Mouse (Mus musculus) hindlimb bud, embryonic 11.5 days (tissue): ENCODE measurements around the gene Ap2b1.

Experiments used
- DNase-seq: peaks from one replicate; pipeline ENCODE4 v3.0.0-alpha.2; 2012; ENCODE audit warnings: low read depth, low spot score; ENCODE audit errors: extremely low spot score

Gene Ap2b1

DNA sequence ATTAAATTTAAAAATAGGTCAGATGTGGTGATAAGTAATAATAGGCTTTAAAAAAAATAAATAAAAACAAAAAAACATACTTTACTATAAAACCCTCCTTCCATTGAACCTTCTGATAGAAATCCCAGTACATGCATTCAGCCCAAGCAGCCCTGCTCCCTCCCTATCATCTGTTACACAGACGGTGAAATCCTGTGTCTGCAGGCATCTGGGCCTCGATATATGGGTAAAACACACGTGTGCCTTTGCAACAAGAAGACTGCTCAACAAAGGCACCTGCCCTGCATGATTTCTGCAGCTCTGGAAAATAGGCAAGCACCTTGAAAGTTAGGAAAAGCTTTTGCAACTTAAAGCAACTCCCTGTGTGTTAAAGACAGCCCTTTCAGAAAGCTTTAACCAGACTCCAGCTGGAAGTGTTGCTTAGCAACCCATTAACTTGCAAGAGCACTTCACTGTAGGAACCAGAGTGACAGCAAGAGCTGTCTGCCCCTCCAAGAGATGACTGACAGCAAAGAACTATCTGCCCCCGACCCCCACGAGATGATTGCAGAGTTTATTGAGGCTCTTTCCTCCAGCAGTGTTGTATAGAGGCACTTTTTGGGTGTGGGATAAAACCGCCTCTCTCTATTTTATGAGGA is 96.1 kb downstream of the Ap2b1 start:
- no peak for DNase-seq

GRCm38 (mm10) chr11:83397626-83398025 is 98.8 kb downstream of the Ap2b1 start:
- no peak for DNase-seq

DNA sequence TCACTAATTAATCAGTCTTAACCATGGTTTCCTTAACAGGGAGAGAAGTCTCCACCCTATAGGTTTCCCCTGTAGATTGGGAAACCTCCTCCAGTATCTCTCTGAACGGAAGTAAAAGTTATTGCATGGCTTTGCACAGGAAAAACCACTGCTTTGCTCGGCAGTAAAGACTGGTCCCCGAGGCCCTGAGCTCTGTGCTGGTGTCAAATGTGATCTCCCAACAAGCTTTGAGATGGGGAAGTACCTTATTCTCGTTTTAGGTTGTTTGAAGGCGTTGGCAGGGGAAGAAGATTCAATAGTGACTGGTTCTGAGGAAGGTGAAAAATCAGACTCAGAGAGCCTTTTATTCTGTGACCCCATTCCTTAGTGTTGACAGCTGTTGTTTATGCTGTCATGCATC is 99.9 kb downstream of the Ap2b1 start:
- no peak for DNase-seq

- DNase-seq: no peak
Observed at GRCm38 (mm10) chr11:83403787-83404186, 105.0 kb downstream of the Ap2b1 start.

GRCm38 (mm10) chr11:83406391-83406790 is 107.6 kb downstream of the Ap2b1 start:
- DNase-seq: no peak

GRCm38 (mm10) chr11:83408242-83408641 is 109.4 kb downstream of the Ap2b1 start:
- no peak for DNase-seq

- DNase-seq: no peak
Observed at GRCm38 (mm10) chr11:83409087-83409754, 110.4 kb downstream of the Ap2b1 start, which contains the start of gene Rasl10b. TSS of gene Rasl10b (plus strand) at chr11:83409137.

- no peak for DNase-seq
Observed at GRCm38 (mm10) chr11:83409792-83410291, 111.0 kb downstream of the Ap2b1 start.

- DNase-seq: no peak
Observed at GRCm38 (mm10) chr11:83410510-83410909, 111.7 kb downstream of the Ap2b1 start.

- peak; percentile 83 for DNase-seq
Observed at GRCm38 (mm10) chr11:83417080-83417479, 118.3 kb downstream of the Ap2b1 start.

GRCm38 (mm10) chr11:83417708-83418107 is 118.9 kb downstream of the Ap2b1 start:
- no peak for DNase-seq

DNA sequence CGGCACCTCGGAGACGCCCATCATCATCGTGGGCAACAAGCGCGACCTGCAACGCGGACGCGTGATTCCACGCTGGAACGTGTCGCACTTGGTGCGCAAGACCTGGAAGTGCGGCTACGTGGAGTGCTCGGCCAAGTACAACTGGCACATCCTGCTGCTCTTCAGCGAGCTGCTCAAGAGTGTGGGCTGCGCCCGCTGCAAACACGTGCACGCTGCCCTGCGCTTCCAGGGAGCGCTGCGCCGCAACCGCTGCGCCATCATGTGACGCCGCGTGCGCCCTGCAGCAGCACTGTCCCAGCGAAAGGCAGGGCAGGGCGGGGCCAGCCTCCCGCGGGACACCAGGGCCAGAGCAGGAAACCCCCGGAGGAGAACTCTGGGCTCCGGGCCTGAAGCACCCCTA is 119.7 kb downstream of the Ap2b1 start:
- no peak for DNase-seq

- no peak for DNase-seq
Observed at GRCm38 (mm10) chr11:83420338-83420737, 121.5 kb downstream of the Ap2b1 start.

- peak; percentile 68 for DNase-seq
Observed at GRCm38 (mm10) chr11:83421305-83421704, 122.5 kb downstream of the Ap2b1 start.

DNA sequence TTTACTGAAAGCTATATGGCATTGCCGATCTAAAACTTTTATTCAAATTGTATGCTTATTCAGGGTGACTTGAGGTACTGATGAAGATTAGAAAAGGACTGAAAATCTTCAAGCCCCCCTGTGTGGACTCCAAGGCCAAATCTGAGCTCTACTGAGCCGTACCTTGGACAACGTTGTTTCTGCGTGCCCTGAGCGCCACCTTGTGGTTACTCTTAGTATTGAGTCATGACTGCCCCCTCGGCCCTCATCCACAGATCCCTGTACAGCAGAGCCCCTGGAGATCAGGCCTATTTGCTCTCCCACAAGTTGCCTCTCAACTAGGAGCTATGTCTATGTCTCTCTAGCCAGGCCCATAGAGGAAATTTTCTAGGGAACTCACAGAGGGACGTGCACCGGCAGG is 125.9 kb downstream of the Ap2b1 start:
- no peak for DNase-seq

DNA sequence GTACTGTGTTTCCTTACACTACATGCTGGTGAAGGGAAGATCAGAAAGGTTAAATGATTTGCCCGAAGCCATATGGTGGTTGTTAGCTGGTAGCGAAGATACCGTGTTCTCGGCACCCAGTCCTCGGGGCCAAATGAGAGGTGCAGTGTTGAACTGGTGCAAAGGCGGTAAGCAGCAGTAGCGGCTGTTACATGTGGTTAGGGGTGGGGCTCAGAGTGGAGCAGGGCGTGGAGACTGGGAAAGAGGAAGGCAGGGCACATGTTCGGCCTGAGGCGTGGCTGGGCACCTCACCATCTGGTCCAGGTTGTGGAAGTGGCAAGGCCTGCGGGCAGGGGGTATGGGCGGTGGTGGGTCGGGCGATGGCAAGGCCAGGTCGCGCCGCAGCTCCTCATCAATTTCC is 128.1 kb downstream of the Ap2b1 start:
- DNase-seq: no peak

GRCm38 (mm10) chr11:83429355-83429754 is 130.5 kb downstream of the Ap2b1 start, which contains the start of gene Gas2l2:
TSS of gene Gas2l2 (minus strand) at chr11:83429455.
- no peak for DNase-seq

DNA sequence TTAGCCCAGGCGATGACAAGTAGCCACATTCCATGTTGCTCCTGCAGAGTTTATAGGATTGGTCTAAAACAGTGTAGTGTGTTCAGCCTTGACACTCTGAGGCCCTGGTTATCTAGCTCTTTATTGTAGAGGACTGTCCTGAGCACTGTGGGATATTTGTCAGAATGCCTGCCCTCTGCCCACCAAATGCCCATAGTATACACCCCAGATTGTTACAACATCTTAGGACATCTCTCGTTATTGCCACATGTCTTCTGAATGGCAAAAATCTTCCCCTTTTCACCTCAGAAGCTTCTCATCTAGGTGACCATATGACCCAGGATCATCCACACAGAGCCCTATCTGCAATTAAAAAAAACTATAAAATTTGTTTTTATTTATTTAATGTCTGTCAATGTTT is 133.7 kb downstream of the Ap2b1 start:
- DNase-seq: no peak

- DNase-seq: no peak
Observed at GRCm38 (mm10) chr11:83437377-83437776, 138.6 kb downstream of the Ap2b1 start, which contains the start of gene 1700020L24Rik. TSS of gene 1700020L24Rik (plus strand) at chr11:83437677.

GRCm38 (mm10) chr11:83439426-83440060 is 140.7 kb downstream of the Ap2b1 start:
- no peak for DNase-seq

DNA sequence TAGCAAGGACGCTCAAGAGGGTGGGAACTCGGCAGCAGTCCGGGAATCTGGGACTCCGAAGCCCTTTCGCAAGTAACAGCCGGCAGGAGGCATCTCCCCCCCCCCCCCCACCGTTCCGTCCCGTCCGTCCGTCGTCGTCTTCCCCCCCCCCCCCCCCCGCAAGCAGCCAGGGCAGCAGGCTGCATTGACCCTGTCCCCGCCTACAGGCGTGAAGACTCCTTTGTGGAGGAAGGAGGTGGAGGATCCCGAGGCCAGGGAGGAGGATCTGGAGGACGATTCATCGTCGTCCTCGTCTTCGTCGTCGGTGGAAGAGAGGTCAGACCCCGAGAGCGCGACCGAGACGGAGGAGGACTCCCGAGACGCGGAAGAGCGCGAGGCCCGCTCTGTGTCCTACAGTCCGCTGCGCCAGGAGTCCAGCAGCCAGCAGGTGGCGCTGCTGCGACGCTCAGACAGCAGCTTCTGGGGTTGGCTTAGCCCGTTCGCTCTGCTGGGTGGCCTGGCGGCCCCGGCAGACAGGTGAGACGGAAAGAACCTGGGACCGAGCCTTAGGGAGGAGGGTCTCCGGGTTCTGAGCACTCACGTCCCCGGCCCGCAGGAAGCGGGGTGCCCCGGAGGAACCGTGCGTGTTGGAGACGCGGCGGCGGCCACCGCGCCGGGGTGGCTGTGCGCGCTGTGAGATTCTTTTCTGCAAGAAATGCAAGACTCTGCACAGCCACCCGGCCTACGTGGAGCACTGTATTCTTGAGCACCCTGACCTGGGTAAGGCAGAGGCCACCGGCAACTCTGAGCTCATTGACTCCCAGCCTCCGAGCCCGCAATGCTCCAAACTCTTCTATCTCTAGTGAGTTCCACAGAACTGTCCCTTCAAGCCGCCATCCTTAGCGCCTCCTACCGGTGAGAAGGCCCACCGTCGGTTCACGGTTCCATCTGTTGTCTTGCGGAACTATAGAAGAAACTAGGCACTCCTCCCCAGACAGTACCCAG is 141.5 kb downstream of the Ap2b1 start:
- peak; percentile 90 for DNase-seq
